Mouse (Mus musculus) megakaryocyte, adult 5-6 weeks (primary cell): ENCODE measurements around the gene Bmt2. TPM values are rescaled to one million over a fixed set of nuclear protein-coding genes. Genes with fewer than 3 reads are reported as not detected.

Source experiments
- total RNA-seq, 2 experiments: library from RNA; stranded (forward) in 1 of 2; stranded (reverse) in 1 of 2; fragments of 153-499, 151-499 nt in 1 of 2; fragments of 221-1000, 200-1000 nt in 1 of 2; gene quantifications; 2 replicates each; pipeline versions ENCODE4 v1.2.3 to v1.2.4; 2015 to 2017

The Bmt2 gene
- total RNA-seq, 2 experiments from 2014 or later = 24.0 to 33.4 TPM

Other genes with a start within 250 kb of the Bmt2 start
- 34.6 and 36.0 TPM in 2 replicates for gene Tmem168, start 69.9 kb downstream of the Bmt2 start, total RNA-seq (2015)
- 42.1 and 47.7 TPM in 2 replicates for gene Tmem168, start 69.9 kb downstream of the Bmt2 start, total RNA-seq (2017)
- gene Gpr85, start 162.0 kb upstream of the Bmt2 start, total RNA-seq (2015) = 0.18 and 0.27 TPM in 2 replicates
- gene Gpr85, start 162.0 kb upstream of the Bmt2 start, total RNA-seq (2017) = 0.28 TPM in 1 of 2 replicates, not detected in the other
- gene 2610001J05Rik, start 193.6 kb upstream of the Bmt2 start, total RNA-seq (2015) = 36.8 and 42.5 TPM in 2 replicates
- gene 2610001J05Rik, start 193.6 kb upstream of the Bmt2 start, total RNA-seq (2017) = 47.4 and 51.7 TPM in 2 replicates